Mouse (Mus musculus): ENCODE data around the gene Tram2.

The Tram2 gene

GRCm38 (mm10) chr1:21008891-21009290, 70.1 kb downstream of the Tram2 start:
- no peak for DNase-seq

- DNase-seq: no peak
These were observed 70.9 kb downstream of the Tram2 start for GRCm38 (mm10) chr1:21007941-21008701.

- DNase-seq: no peak
These were observed 72.3 kb downstream of the Tram2 start for GRCm38 (mm10) chr1:21006775-21007174.

GRCm38 (mm10) chr1:21004596-21004995, 74.4 kb downstream of the Tram2 start:
- no peak for DNase-seq

- no peak for DNase-seq
These were observed 76.5 kb downstream of the Tram2 start for GRCm38 (mm10) chr1:21002246-21003142.

GRCm38 (mm10) chr1:20997881-20998389, 81.1 kb downstream of the Tram2 start:
- no peak for DNase-seq

GRCm38 (mm10) chr1:20997328-20997689, 81.7 kb downstream of the Tram2 start:
- no peak for DNase-seq

GRCm38 (mm10) chr1:20996603-20997327, 82.3 kb downstream of the Tram2 start:
- no peak for DNase-seq

GRCm38 (mm10) chr1:20995331-20995986, 83.6 kb downstream of the Tram2 start:
- DNase-seq: no peak

GRCm38 (mm10) chr1:20994338-20994737, 84.7 kb downstream of the Tram2 start:
- DNase-seq: no peak

- DNase-seq: no peak
These were observed 85.3 kb downstream of the Tram2 start for GRCm38 (mm10) chr1:20993690-20994089.

- DNase-seq: no peak
These were observed 89.5 kb downstream of the Tram2 start for GRCm38 (mm10) chr1:20989461-20990083.

- DNase-seq: no peak
These were observed 92.5 kb downstream of the Tram2 start for GRCm38 (mm10) chr1:20986378-20987056.

- no peak for DNase-seq
These were observed 94.4 kb downstream of the Tram2 start for GRCm38 (mm10) chr1:20984582-20984981.

GRCm38 (mm10) chr1:20984103-20984502, 94.9 kb downstream of the Tram2 start:
- no peak for DNase-seq

- no peak for DNase-seq
These were observed 97.3 kb downstream of the Tram2 start for GRCm38 (mm10) chr1:20981764-20982163.

- DNase-seq: no peak
These were observed 98.5 kb downstream of the Tram2 start for GRCm38 (mm10) chr1:20980553-20980952.

GRCm38 (mm10) chr1:20974341-20975135, 104.5 kb downstream of the Tram2 start:
- no peak for DNase-seq

GRCm38 (mm10) chr1:20973389-20973788, 105.6 kb downstream of the Tram2 start:
- no peak for DNase-seq

- no peak for DNase-seq
These were observed 109.4 kb downstream of the Tram2 start for GRCm38 (mm10) chr1:20969642-20970041.

- no peak for DNase-seq
These were observed 124.2 kb downstream of the Tram2 start for GRCm38 (mm10) chr1:20954876-20955275.
